ENCODE assay signal across 9 mouse cellular contexts in the genomic region with DNA sequence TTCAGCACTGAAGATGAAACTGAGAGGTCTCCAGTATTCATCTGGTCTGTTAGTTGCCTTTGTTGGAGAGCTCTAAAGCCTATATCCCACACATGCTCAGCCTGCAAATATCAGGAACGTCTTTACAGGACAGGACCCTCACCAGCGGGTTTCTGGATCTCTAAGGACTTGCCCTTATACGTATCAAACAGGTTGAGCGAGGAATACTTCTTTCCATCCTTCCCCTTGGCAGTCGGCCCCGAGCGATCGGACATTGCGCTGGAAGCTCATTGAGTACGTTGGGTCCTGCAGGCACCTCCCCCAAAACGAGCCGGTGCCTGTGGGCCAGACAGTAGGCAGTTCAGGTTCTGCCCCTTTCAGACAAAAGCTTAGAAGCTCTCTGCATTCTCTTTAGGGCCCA. TPM values are rescaled to one million over a fixed set of nuclear protein-coding genes. Genes with fewer than 3 reads are reported as not detected.
A peak's percentile ranks its signal among the peaks of the same experiment; 100 is the strongest.
DNase-seq lines count a peak whose midpoint lies in the region; ATAC-seq and TF ChIP-seq lines count a peak whose summit lies in the region.
"Had no signal": no experiment of that assay in that cellular context is flagged by ENCODE, and none has a peak within 500 bp of the region (broad histone marks: within the 10 kb centered on the region; RNA-seq: fewer than 3 reads in every experiment).

No protein-coding gene starts in this region.

- H3K9me3 ChIP-seq in erythroblast, embryonic 14.5 days (ENCODE audit: control insufficient read depth, low read length): no peaks in the 10 kb centered on the region
- no peaks in the 10 kb centered on the region for H3K9me3 ChIP-seq in intestine, embryonic 15.5 days
- H3K9me3 ChIP-seq in liver, postnatal 0 days (ENCODE audit: low read length): no peaks in the 10 kb centered on the region
- no peaks in the 10 kb centered on the region for H3K9me3 ChIP-seq in stomach, embryonic 15.5 days

- no peak overlapping the region for H3K27ac ChIP-seq in embryonic fibroblast, embryonic 13.5 days (ENCODE audit: insufficient read depth, low read length)
- H3K27ac ChIP-seq in intestine, embryonic 15.5 days: no peak overlapping the region
- peak overlapping the region; percentile 34; the same call in 1 of the 2 replicates for H3K27ac ChIP-seq in liver, postnatal 0 days (ENCODE audit: low read depth)
- H3K27ac ChIP-seq in stomach, embryonic 15.5 days: peak overlapping the region; percentile 0; the same call in 1 of the 2 replicates

- H3K4me3 ChIP-seq in erythroblast, embryonic 14.5 days (replicated peaks): peak overlapping the region; percentile 94
- H3K4me3 ChIP-seq in embryonic fibroblast, embryonic 13.5 days (ENCODE audit: insufficient read depth, low read length): peak overlapping the region; percentile 100
- peak overlapping the region; percentile 100 for H3K4me3 ChIP-seq in intestine, embryonic 15.5 days (replicated peaks)
- peak overlapping the region; percentile 85 for H3K4me3 ChIP-seq in liver, postnatal 0 days (ENCODE audit: low read depth, low read length)
- peak overlapping the region; percentile 100 for H3K4me3 ChIP-seq in stomach, embryonic 15.5 days (replicated peaks)

- peak overlapping the region; percentile 100 for H3K9ac ChIP-seq in intestine, embryonic 15.5 days
- H3K9ac ChIP-seq in liver, postnatal 0 days (replicated peaks): peak overlapping the region; percentile 96
- H3K9ac ChIP-seq in stomach, embryonic 15.5 days: peak overlapping the region; percentile 100; the same call in 1 of the 2 replicates

- no peak for TF ChIP-seq CTCF in embryonic fibroblast, embryonic 13.5 days (IDR thresholded peaks at IDR 0.05; ENCODE audit: borderline replicate concordance, insufficient read depth, low read length)
- no peak for TF ChIP-seq CTCF in liver, postnatal 0 days (IDR thresholded peaks at IDR 0.05; ENCODE audit: low read depth)

- H3K36me3 ChIP-seq in erythroblast, embryonic 14.5 days (ENCODE audit: control insufficient read depth): peaks cover 53% of the 10 kb centered on the region
- H3K36me3 ChIP-seq in intestine, embryonic 15.5 days: peaks cover 44% of the 10 kb centered on the region
- H3K36me3 ChIP-seq in liver, postnatal 0 days (replicated peaks; ENCODE audit: insufficient read depth, low read length): peaks cover 47% of the 10 kb centered on the region
- peaks cover 43% of the 10 kb centered on the region for H3K36me3 ChIP-seq in stomach, embryonic 15.5 days

- no peak for TF ChIP-seq EP300 in liver, postnatal 0 days (IDR thresholded peaks at IDR 0.05; ENCODE audit: low read depth)

- no peaks in the 10 kb centered on the region for H3K27me3 ChIP-seq in erythroblast, embryonic 14.5 days (ENCODE audit: control insufficient read depth)
- no peaks in the 10 kb centered on the region for H3K27me3 ChIP-seq in intestine, embryonic 15.5 days (replicated peaks)
- no peaks in the 10 kb centered on the region for H3K27me3 ChIP-seq in liver, postnatal 0 days (ENCODE audit: insufficient read depth, low read length)
- H3K27me3 ChIP-seq in stomach, embryonic 15.5 days (replicated peaks): no peaks in the 10 kb centered on the region

- peak; percentile 49 for DNase-seq in liver, postnatal 0 days
- DNase-seq in yolk sac, embryonic 10.5 days (ENCODE audit: low spot score): no peak
- no peak for DNase-seq in embryo, embryonic 11 days

- WGBS in intestine, embryonic 15.5 days: 24% methylated on average over 12 of the region's 12 CpGs
- WGBS in liver, postnatal 0 days (ENCODE audit: insufficient replicate concordance): 52% methylated on average over 12 of the region's 12 CpGs
- WGBS in stomach, embryonic 15.5 days: 32% methylated on average over 12 of the region's 12 CpGs

- ATAC-seq in erythroblast, adult 5-6 weeks (replicated peaks; ENCODE audit: low FRiP score, poor library complexity, severe bottlenecking): no peak
- ATAC-seq in intestine, embryonic 15.5 days: no peak
- ATAC-seq in liver, postnatal 0 days: no peak
- no peak for ATAC-seq in stomach, embryonic 15.5 days (ENCODE audit: insufficient read depth, low FRiP score, low read depth)

- TF ChIP-seq POLR2A in embryonic fibroblast, embryonic 13.5 days (IDR thresholded peaks at IDR 0.05; ENCODE audit: low read depth, low read length): no peak

- H3K4me1 ChIP-seq in erythroblast, embryonic 14.5 days (ENCODE audit: control insufficient read depth): peaks cover 43% of the 10 kb centered on the region
- no peaks in the 10 kb centered on the region for H3K4me1 ChIP-seq in embryonic fibroblast, embryonic 13.5 days (ENCODE audit: control insufficient read depth, insufficient read depth, low read length)
- H3K4me1 ChIP-seq in intestine, embryonic 15.5 days (replicated peaks): peaks cover 18% of the 10 kb centered on the region
- peaks cover 21% of the 10 kb centered on the region for H3K4me1 ChIP-seq in liver, postnatal 0 days (ENCODE audit: insufficient read depth)
- peaks cover 16% of the 10 kb centered on the region for H3K4me1 ChIP-seq in stomach, embryonic 15.5 days

- peak overlapping the region; percentile 82 for H3K4me2 ChIP-seq in intestine, embryonic 15.5 days (replicated peaks)
- peak overlapping the region; percentile 92 for H3K4me2 ChIP-seq in liver, postnatal 0 days (ENCODE audit: low read depth, low read length)
- H3K4me2 ChIP-seq in stomach, embryonic 15.5 days: peak overlapping the region; percentile 76

RNA-seq across cellular contexts. Expression of a gene that starts 2.0 kb away (rescaled TPM):
- 70.4 and 133 TPM in 2 replicates for polyA plus RNA-seq in erythroblast, embryonic 14.5 days (2012)
- 70.2 and 111 TPM in 2 replicates for total RNA-seq in erythroblast, adult 5-6 weeks (2015; ENCODE audit: low replicate concordance)
- 15.1 and 22.6 TPM in 2 replicates for total RNA-seq in erythroblast, adult 5-6 weeks (2017; ENCODE audit: low replicate concordance)
- 174 and 183 TPM in 2 replicates for polyA plus RNA-seq in embryonic fibroblast, embryonic 13.5 days (2011; ENCODE audit: insufficient read length, low read depth, missing spikeins)
- polyA plus RNA-seq in intestine, embryonic 15.5 days (2015; fragmentation: Nextera tagmentation; extraction: Ambion mirVana): 125 and 131 TPM in 2 replicates
- polyA plus RNA-seq in liver, postnatal 0 days (2015; fragmentation: Nextera tagmentation; extraction: Ambion mirVana): 28.0 and 32.9 TPM in 2 replicates
- 148 and 172 TPM in 2 replicates for polyA plus RNA-seq in stomach, embryonic 15.5 days (2015; fragmentation: Nextera tagmentation; extraction: Ambion mirVana)

RNA-seq across cellular contexts. Expression of a gene that starts 13.1 kb away (rescaled TPM):
- polyA plus RNA-seq in erythroblast, embryonic 14.5 days (2012): 0.27 TPM in 1 of 2 replicates, not detected in the other
- 14.4 and 19.8 TPM in 2 replicates for total RNA-seq in erythroblast, adult 5-6 weeks (2015; ENCODE audit: low replicate concordance)
- 8.7 and 15.8 TPM in 2 replicates for total RNA-seq in erythroblast, adult 5-6 weeks (2017; ENCODE audit: low replicate concordance)
- polyA plus RNA-seq in embryonic fibroblast, embryonic 13.5 days (2011; ENCODE audit: insufficient read length, low read depth, missing spikeins): not detected in 2 replicates
- 20.6 and 21.7 TPM in 2 replicates for polyA plus RNA-seq in intestine, embryonic 15.5 days (2015; fragmentation: Nextera tagmentation; extraction: Ambion mirVana)
- polyA plus RNA-seq in liver, postnatal 0 days (2015; fragmentation: Nextera tagmentation; extraction: Ambion mirVana): 34.1 and 39.1 TPM in 2 replicates
- polyA plus RNA-seq in stomach, embryonic 15.5 days (2015; fragmentation: Nextera tagmentation; extraction: Ambion mirVana): 18.7 and 21.9 TPM in 2 replicates
- total RNA-seq: hematopoietic stem cell, adult 5-6 weeks had no signal

RNA-seq across cellular contexts. Expression of a gene that starts 25.5 kb away (rescaled TPM):
- polyA plus RNA-seq in erythroblast, embryonic 14.5 days (2012): not detected in 2 replicates
- 55.5 and 77.7 TPM in 2 replicates for total RNA-seq in erythroblast, adult 5-6 weeks (2015; ENCODE audit: low replicate concordance)
- 32.2 and 57.3 TPM in 2 replicates for total RNA-seq in erythroblast, adult 5-6 weeks (2017; ENCODE audit: low replicate concordance)
- polyA plus RNA-seq in embryonic fibroblast, embryonic 13.5 days (2011; ENCODE audit: insufficient read length, low read depth, missing spikeins): 2.5 and 3.5 TPM in 2 replicates
- 18.9 and 19.4 TPM in 2 replicates for polyA plus RNA-seq in intestine, embryonic 15.5 days (2015; fragmentation: Nextera tagmentation; extraction: Ambion mirVana)
- polyA plus RNA-seq in liver, postnatal 0 days (2015; fragmentation: Nextera tagmentation; extraction: Ambion mirVana): 41.2 and 44.2 TPM in 2 replicates
- polyA plus RNA-seq in stomach, embryonic 15.5 days (2015; fragmentation: Nextera tagmentation; extraction: Ambion mirVana): 23.7 and 25.1 TPM in 2 replicates

RNA-seq across cellular contexts. Expression of a gene that starts 27.8 kb away (rescaled TPM):
- polyA plus RNA-seq in erythroblast, embryonic 14.5 days (2012): 88.8 and 102 TPM in 2 replicates
- total RNA-seq in erythroblast, adult 5-6 weeks (2015; ENCODE audit: low replicate concordance): 23.8 and 47.9 TPM in 2 replicates
- 48.1 and 71.4 TPM in 2 replicates for total RNA-seq in erythroblast, adult 5-6 weeks (2017; ENCODE audit: low replicate concordance)
- polyA plus RNA-seq in embryonic fibroblast, embryonic 13.5 days (2011; ENCODE audit: insufficient read length, low read depth, missing spikeins): 193 and 196 TPM in 2 replicates
- polyA plus RNA-seq in intestine, embryonic 15.5 days (2015; fragmentation: Nextera tagmentation; extraction: Ambion mirVana): 45.2 and 46.4 TPM in 2 replicates
- polyA plus RNA-seq in liver, postnatal 0 days (2015; fragmentation: Nextera tagmentation; extraction: Ambion mirVana): 16.5 and 19.7 TPM in 2 replicates
- polyA plus RNA-seq in stomach, embryonic 15.5 days (2015; fragmentation: Nextera tagmentation; extraction: Ambion mirVana): 42.2 and 48.0 TPM in 2 replicates

RNA-seq across cellular contexts. Expression of a gene that starts 30.9 kb away (rescaled TPM):
- 0.10 and 0.20 TPM in 2 replicates for polyA plus RNA-seq in erythroblast, embryonic 14.5 days (2012)
- not detected in 2 replicates for total RNA-seq in erythroblast, adult 5-6 weeks (2015; ENCODE audit: low replicate concordance)
- 0.94 TPM in 1 of 2 replicates, not detected in the other for total RNA-seq in erythroblast, adult 5-6 weeks (2017; ENCODE audit: low replicate concordance)
- polyA plus RNA-seq in embryonic fibroblast, embryonic 13.5 days (2011; ENCODE audit: insufficient read length, low read depth, missing spikeins): 0.48 TPM in 1 of 2 replicates, not detected in the other
- polyA plus RNA-seq in intestine, embryonic 15.5 days (2015; fragmentation: Nextera tagmentation; extraction: Ambion mirVana): 10.4 and 13.7 TPM in 2 replicates
- 1,209 and 1,216 TPM in 2 replicates for polyA plus RNA-seq in liver, postnatal 0 days (2015; fragmentation: Nextera tagmentation; extraction: Ambion mirVana)
- 21.2 and 47.5 TPM in 2 replicates for polyA plus RNA-seq in stomach, embryonic 15.5 days (2015; fragmentation: Nextera tagmentation; extraction: Ambion mirVana)
- total RNA-seq: hematopoietic stem cell, adult 5-6 weeks had no signal

Comparison
In these comparisons a context has a peak if more than half of its experiments do, and no peak if none do; other contexts are left out.
1. H3K27ac ChIP-seq: peak in liver, postnatal 0 days (single experiment) and stomach, embryonic 15.5 days (single experiment); none in embryonic fibroblast, embryonic 13.5 days (single experiment) and intestine, embryonic 15.5 days (single experiment).
2. RNA of a gene that starts 13.1 kb away (polyA plus RNA-seq): 34.1 to 39.1 TPM in liver, postnatal 0 days, 20.6 to 21.7 TPM in intestine, embryonic 15.5 days and 18.7 to 21.9 TPM in stomach, embryonic 15.5 days; not detected in embryonic fibroblast, embryonic 13.5 days and 0.27 TPM in erythroblast, embryonic 14.5 days; every median in the first group is over 10 times any median in the second.
3. Peak in every context shown above with its lines, with median percentiles within 50 percentile points of each other: H3K4me3 ChIP-seq, H3K4me2 ChIP-seq and H3K9ac ChIP-seq.